ENCODE assay signal across 22 mouse cellular contexts in the genomic region with DNA sequence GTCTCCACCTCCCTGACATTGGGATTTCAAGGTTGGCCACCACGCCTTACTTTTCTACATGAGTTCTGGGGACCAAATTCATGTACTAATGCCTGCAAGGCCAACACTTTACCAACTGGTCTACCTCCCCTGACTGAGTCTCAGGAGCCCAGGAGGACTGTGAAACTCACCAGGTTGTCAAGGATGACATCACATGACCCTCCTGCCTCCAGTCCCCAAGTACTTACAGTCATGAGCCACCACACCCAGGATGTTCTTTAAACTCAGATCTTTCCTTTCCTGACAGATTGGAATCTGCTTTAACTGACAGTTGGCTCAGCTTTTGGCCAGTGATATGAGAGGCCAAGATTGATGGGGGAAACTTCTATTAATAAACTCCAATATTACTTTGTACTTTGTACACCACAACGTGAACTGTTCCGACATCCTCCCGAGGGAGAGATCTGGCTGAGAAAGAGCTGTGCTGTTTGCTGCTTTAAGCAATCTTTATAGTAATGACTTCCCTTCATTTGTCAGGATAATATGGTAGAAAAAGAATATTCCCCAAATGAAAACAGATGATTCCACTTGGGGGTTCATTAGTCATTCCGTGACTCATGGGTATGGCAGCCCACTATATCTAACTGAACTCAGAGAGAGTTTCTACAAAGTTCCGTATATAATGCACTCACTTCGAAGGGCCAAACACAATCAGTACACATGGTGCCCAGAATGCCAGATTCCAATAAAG.
DNase-seq lines count a peak whose midpoint lies in the region; ATAC-seq and TF ChIP-seq lines count a peak whose summit lies in the region.
"Had no signal": no experiment of that assay in that cellular context is flagged by ENCODE, and none has a peak within 500 bp of the region (broad histone marks: within the 10 kb centered on the region; RNA-seq: fewer than 3 reads in every experiment).

No protein-coding gene starts in this region.

- WGBS in liver, adult 2 months = 86% methylated on average over 7 of the region's 7 CpGs
- WGBS in liver, embryonic 12.5 days (ENCODE audit: insufficient replicate concordance) = 78% methylated on average over 7 of the region's 7 CpGs

- H3ac ChIP-seq in myocyte (ENCODE audit: control insufficient read depth, insufficient read length) = no peak overlapping the region

- ATAC-seq in liver, embryonic 12.5 days = no peak
- ATAC-seq: forebrain, embryonic 15.5 days; hindbrain, postnatal 0 days; Patski had no signal

- H3K36me3 ChIP-seq in liver, adult 2 months (ENCODE audit: control insufficient read depth, insufficient read depth, low read length) = peaks cover 17% of the 10 kb centered on the region
- no peaks in the 10 kb centered on the region for H3K36me3 ChIP-seq in liver, embryonic 12.5 days
- H3K36me3 ChIP-seq in myocyte (ENCODE audit: control insufficient read depth, insufficient read depth) = no peaks in the 10 kb centered on the region
- H3K36me3 ChIP-seq: embryonic facial prominence, embryonic 13.5 days; forebrain, embryonic 15.5 days; G1E; heart, embryonic 15.5 days; hindbrain, embryonic 13.5 days had no signal

- DNase-seq in adrenal gland, postnatal 10 days = peak; percentile 23
- no peak for DNase-seq in adrenal gland, adult 8-10 months
- peak; percentile 13 for DNase-seq in liver, adult 2 months (ENCODE audit: extremely low read depth, low read depth, low spot score)
- DNase-seq in R1 (ENCODE audit: low read depth, low spot score) = peak; percentile 8
- DNase-seq in gastrocnemius, adult 18-20 months (ENCODE audit: low spot score) = no peak
- DNase-seq in spleen, postnatal 10 days (ENCODE audit: low spot score in 2 of 2) = no peak
- DNase-seq: cerebellum, adult 2 months; cerebellum, postnatal 25 days; gastrocnemius, postnatal 14 days; heart, adult 2 months; heart, postnatal 14 days; kidney, adult 11 months had no signal

- no peaks in the 10 kb centered on the region for H3K4me1 ChIP-seq in liver, adult 2 months (ENCODE audit: control insufficient read depth, insufficient read depth, low read length)
- no peaks in the 10 kb centered on the region for H3K4me1 ChIP-seq in liver, embryonic 12.5 days
- H3K4me1 ChIP-seq: embryonic facial prominence, embryonic 13.5 days; forebrain, embryonic 15.5 days; heart, embryonic 15.5 days; hindbrain, embryonic 13.5 days had no signal

- no peaks in the 10 kb centered on the region for H3K9me3 ChIP-seq in liver, embryonic 12.5 days (replicated peaks)
- H3K9me3 ChIP-seq: embryonic facial prominence, embryonic 13.5 days; forebrain, embryonic 15.5 days; heart, embryonic 15.5 days; hindbrain, embryonic 13.5 days had no signal

- no peak overlapping the region for H3K27ac ChIP-seq in liver, adult 2 months (replicated peaks; ENCODE audit: insufficient read depth, low read depth, low read length)
- no peak overlapping the region for H3K27ac ChIP-seq in liver, embryonic 12.5 days
- H3K27ac ChIP-seq: embryonic facial prominence, embryonic 13.5 days; forebrain, embryonic 15.5 days; heart, adult 2 months; heart, embryonic 15.5 days; hindbrain, embryonic 13.5 days; hindbrain, postnatal 0 days had no signal

- H3K27me3 ChIP-seq in liver, adult 2 months (ENCODE audit: control insufficient read depth, insufficient read depth, low read length) = no peaks in the 10 kb centered on the region
- no peaks in the 10 kb centered on the region for H3K27me3 ChIP-seq in liver, embryonic 12.5 days (replicated peaks)
- H3K27me3 ChIP-seq in myocyte (ENCODE audit: control insufficient read depth, insufficient read depth, insufficient read length) = no peaks in the 10 kb centered on the region
- H3K27me3 ChIP-seq: embryonic facial prominence, embryonic 13.5 days; forebrain, embryonic 15.5 days; heart, embryonic 15.5 days; hindbrain, embryonic 13.5 days; Patski had no signal

- no peak for TF ChIP-seq POLR2A in liver, adult 2 months (IDR thresholded peaks at IDR 0.05; ENCODE audit: extremely low read depth, insufficient read depth, low read length)
- TF ChIP-seq POLR2A in myocyte (IDR thresholded peaks at IDR 0.05; ENCODE audit: insufficient read length, low read depth) = no peak

- no peaks in the 10 kb centered on the region for H3K79me2 ChIP-seq in liver, adult 2 months (ENCODE audit: control insufficient read depth, insufficient read depth, low read length)
- no peaks in the 10 kb centered on the region for H3K79me2 ChIP-seq in myocyte (ENCODE audit: control insufficient read depth, insufficient read depth)

- H3K9ac ChIP-seq in liver, adult 2 months (ENCODE audit: low read depth, low read length) = no peak overlapping the region
- no peak overlapping the region for H3K9ac ChIP-seq in liver, embryonic 12.5 days
- H3K9ac ChIP-seq: embryonic facial prominence, embryonic 13.5 days; forebrain, embryonic 15.5 days; heart, embryonic 15.5 days; hindbrain, embryonic 13.5 days had no signal

- TF ChIP-seq CTCF in liver, adult 2 months (IDR thresholded peaks at IDR 0.05; ENCODE audit: low read depth, low read length) = no peak

- no peak overlapping the region for H3K4me2 ChIP-seq in liver, embryonic 12.5 days
- peak overlapping the region; percentile 47 for H3K4me2 ChIP-seq in myocyte (ENCODE audit: low read depth)
- H3K4me2 ChIP-seq: embryonic facial prominence, embryonic 13.5 days; forebrain, embryonic 15.5 days; heart, embryonic 11.5 days; heart, embryonic 15.5 days; hindbrain, embryonic 13.5 days had no signal

- no peak overlapping the region for H3K4me3 ChIP-seq in liver, adult 2 months (ENCODE audit: insufficient read depth, low read depth, low read length)
- no peak overlapping the region for H3K4me3 ChIP-seq in liver, embryonic 12.5 days
- H3K4me3 ChIP-seq in myocyte = no peak overlapping the region
- H3K4me3 ChIP-seq: embryonic facial prominence, embryonic 13.5 days; forebrain, embryonic 15.5 days; heart, adult 2 months; heart, embryonic 15.5 days; hindbrain, embryonic 13.5 days had no signal

TF ChIP-seq in myocyte, 11 proteins besides CTCF, POLR2A, EP300 and RAD21:
- TF ChIP-seq TCF3 (IDR thresholded peaks at IDR 0.05; ENCODE audit: insufficient read length, low read depth) (no peak), USF1 (IDR thresholded peaks at IDR 0.05; ENCODE audit: low read depth) (peak; percentile 53)

Comparison
In these comparisons a context has a peak if more than half of its experiments do, and no peak if none do; other contexts are left out.
1. DNase-seq: peak in adrenal gland, postnatal 10 days (single experiment), liver, adult 2 months (single experiment) and R1 (single experiment); none in adrenal gland, adult 8-10 months (single experiment), gastrocnemius, adult 18-20 months (single experiment) and spleen, postnatal 10 days (0 of 2).